Mouse (Mus musculus) liver, adult 2 months (tissue): ENCODE measurements at regions not wholly inside any gene's neighbourhood (a gene's known extent, or its start where the extent isn't known, plus 50 kb on each side); places are given as distances from the start of the nearest gene placed in this dataset.
A peak's percentile ranks its signal among the peaks of the same experiment; 100 is the strongest.

Source experiments
- CTCF ChIP-seq: fragments of 200-500 bp; IDR thresholded peaks from 2 replicates; pipeline ENCODE4 v1.5.1; 2011; ENCODE audit warnings: low read depth, low read length, control low read depth
- POLR2A ChIP-seq: fragments of 200-500 bp; IDR thresholded peaks from 2 replicates; pipeline ENCODE4 v1.6.1; 2011; ENCODE audit warnings: low read length, control low read depth; ENCODE audit not compliant: insufficient read depth; ENCODE audit errors: extremely low read depth

- TF ChIP-seq CTCF (0 out of 2 replicates have a peak, but pooled peaks have one; percentile 17), POLR2A (no peak)
Measured at GRCm38 (mm10) chr1:177620501-177621099, 109.0 kb upstream of the 1700016C15Rik start.
